Mouse (Mus musculus): ENCODE data around the gene Ldlrad3. TPM values are rescaled to one million over a fixed set of nuclear protein-coding genes. Genes with fewer than 3 reads are reported as not detected.

Ldlrad3 gene
- polyA plus RNA-seq, 2 experiments, result 2.1 to 2.9 TPM

DNA sequence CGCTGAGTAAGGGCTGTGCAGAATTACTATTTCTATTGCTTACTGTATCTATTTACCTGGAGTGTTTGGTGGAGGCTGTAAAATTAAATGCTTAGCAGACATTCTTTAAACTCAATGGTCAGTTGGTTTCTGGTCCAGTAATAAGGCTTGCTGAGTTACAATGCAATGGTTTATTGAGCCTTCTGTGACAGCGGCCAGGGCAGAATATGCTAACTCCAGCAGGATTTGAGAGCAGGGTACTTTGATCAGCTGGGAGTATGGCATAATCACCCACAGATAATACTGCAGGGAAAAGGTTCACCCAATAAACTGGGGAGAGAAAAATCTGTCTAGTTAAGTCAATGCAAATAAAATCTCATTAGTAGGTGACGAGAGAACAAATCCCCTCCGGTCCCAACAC lies 220.2 kb downstream of the Ldlrad3 start:
- 68% methylated on average over 4 of the region's 4 CpGs for WGBS (ENCODE audit: insufficient replicate concordance)
- ATAC-seq (ENCODE audit: insufficient read depth), result no peak
- H3K9me3 ChIP-seq (ENCODE audit: control insufficient read depth, low read length), result no peaks in the 10 kb centered on the region
- no peak overlapping the region for H3K27ac ChIP-seq
- TF ChIP-seq EP300 (IDR thresholded peaks at IDR 0.05; ENCODE audit: low read depth) (no peak), CTCF (IDR thresholded peaks at IDR 0.05; ENCODE audit: low read depth) (no peak)
- H3K36me3 ChIP-seq (replicated peaks; ENCODE audit: control insufficient read depth, insufficient read depth, low read depth), result no peaks in the 10 kb centered on the region
- H3K4me1 ChIP-seq (replicated peaks; ENCODE audit: control insufficient read depth in 2 of 2, insufficient read depth in 2 of 2, low read length in 1 of 2), result no peaks in the 10 kb centered on the region; a peak in 1 of 4 replicates
- H3K4me2 ChIP-seq (ENCODE audit: low read depth), result peak overlapping the region; percentile 31; the same call in 1 of the 2 replicates
- DNase-seq (ENCODE audit: low read depth in 3 of 3, low spot score in 3 of 3), result no peak
- no peak overlapping the region for H3K4me3 ChIP-seq (ENCODE audit: insufficient read depth in 1 of 2, low read depth in 2 of 2, low read length in 2 of 2)
- no peaks in the 10 kb centered on the region for H3K27me3 ChIP-seq (ENCODE audit: control insufficient read depth, insufficient read depth, low read length)
- H3K9ac ChIP-seq (replicated peaks), result no peak overlapping the region

DNA sequence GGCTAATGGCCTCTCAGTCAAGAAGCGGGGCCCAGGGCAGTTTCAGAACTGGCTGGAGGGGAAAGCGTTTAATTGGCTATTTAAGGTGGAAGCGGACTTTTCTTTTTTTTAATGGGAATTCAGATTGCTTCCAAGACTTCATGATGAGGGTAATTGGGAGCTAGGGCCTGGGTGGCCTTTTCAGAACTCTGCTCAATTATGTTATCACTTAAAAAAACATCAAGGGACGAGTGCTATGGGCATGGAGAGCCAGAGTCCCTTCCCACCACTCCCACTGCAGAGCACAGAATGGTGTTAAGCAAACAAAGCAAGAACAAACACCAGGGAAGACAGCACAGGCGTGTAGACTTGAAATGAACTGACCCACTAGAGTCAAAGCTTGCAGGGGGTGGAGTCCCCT lies 220.7 kb downstream of the Ldlrad3 start:
- Histone ChIP-seq H3K36me3 (replicated peaks; ENCODE audit: control insufficient read depth, insufficient read depth, low read depth) (no peaks in the 10 kb centered on the region), H3K27me3 (ENCODE audit: control insufficient read depth, insufficient read depth, low read length) (no peaks in the 10 kb centered on the region), H3K9ac (replicated peaks) (no peak overlapping the region), H3K4me1 (replicated peaks; ENCODE audit: control insufficient read depth in 2 of 2, insufficient read depth in 2 of 2, low read length in 1 of 2) (no peaks in the 10 kb centered on the region; a peak in 1 of 4 replicates), H3K27ac (no peak overlapping the region), H3K9me3 (ENCODE audit: control insufficient read depth, low read length) (no peaks in the 10 kb centered on the region), H3K4me3 (ENCODE audit: insufficient read depth in 1 of 2, low read depth in 2 of 2, low read length in 2 of 2) (no peak overlapping the region), H3K4me2 (ENCODE audit: low read depth) (peak overlapping the region; percentile 31; the same call in 1 of the 2 replicates)
- peak; percentile 39; the same call in 1 of the 2 replicates for ATAC-seq (ENCODE audit: insufficient read depth)
- peak in 1 of 3 experiments; percentile 3 for DNase-seq (ENCODE audit: low read depth in 3 of 3, low spot score in 3 of 3)
- 52% methylated on average over 5 of the region's 5 CpGs for WGBS (ENCODE audit: insufficient replicate concordance)
- TF ChIP-seq EP300 (IDR thresholded peaks at IDR 0.05; ENCODE audit: low read depth) (no peak), CTCF (IDR thresholded peaks at IDR 0.05; ENCODE audit: low read depth) (no peak)

DNA sequence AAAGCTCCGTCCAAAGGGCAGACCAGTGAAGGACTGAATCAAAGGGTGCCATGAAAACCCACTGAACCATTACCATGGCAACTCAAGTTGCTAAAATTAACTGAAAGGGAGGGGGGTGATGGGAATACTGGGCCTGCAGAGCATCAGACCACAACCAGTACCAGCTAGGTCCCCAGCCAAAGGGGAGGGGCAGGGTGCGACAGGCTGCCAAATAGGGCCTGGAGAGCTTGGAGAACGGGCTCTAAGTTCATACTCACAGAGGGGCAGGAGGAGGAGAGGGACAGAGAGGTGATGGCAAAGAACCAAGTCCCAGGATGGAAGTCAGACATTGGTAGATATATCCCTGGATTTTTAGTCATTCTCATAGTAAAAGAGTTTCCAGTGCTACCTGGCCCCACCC lies 222.8 kb downstream of the Ldlrad3 start:
- WGBS (ENCODE audit: insufficient replicate concordance), result 64% methylated on average over 3 of the region's 3 CpGs
- no peak overlapping the region for H3K4me2 ChIP-seq (ENCODE audit: low read depth)
- no peaks in the 10 kb centered on the region for H3K27me3 ChIP-seq (ENCODE audit: control insufficient read depth, insufficient read depth, low read length)
- H3K9me3 ChIP-seq (ENCODE audit: control insufficient read depth, low read length), result no peaks in the 10 kb centered on the region
- no peaks in the 10 kb centered on the region; a peak in 1 of 4 replicates for H3K4me1 ChIP-seq (replicated peaks; ENCODE audit: control insufficient read depth in 2 of 2, insufficient read depth in 2 of 2, low read length in 1 of 2)
- no peak overlapping the region for H3K4me3 ChIP-seq (ENCODE audit: insufficient read depth in 1 of 2, low read depth in 2 of 2, low read length in 2 of 2)
- DNase-seq (ENCODE audit: low read depth in 3 of 3, low spot score in 3 of 3), result no peak
- H3K27ac ChIP-seq, result no peak overlapping the region
- no peak for ATAC-seq (ENCODE audit: insufficient read depth)
- H3K9ac ChIP-seq (replicated peaks), result no peak overlapping the region
- no peaks in the 10 kb centered on the region for H3K36me3 ChIP-seq (replicated peaks; ENCODE audit: control insufficient read depth, insufficient read depth, low read depth)
- no peak for TF ChIP-seq EP300 (IDR thresholded peaks at IDR 0.05; ENCODE audit: low read depth)
- no peak for TF ChIP-seq CTCF (IDR thresholded peaks at IDR 0.05; ENCODE audit: low read depth)

DNA sequence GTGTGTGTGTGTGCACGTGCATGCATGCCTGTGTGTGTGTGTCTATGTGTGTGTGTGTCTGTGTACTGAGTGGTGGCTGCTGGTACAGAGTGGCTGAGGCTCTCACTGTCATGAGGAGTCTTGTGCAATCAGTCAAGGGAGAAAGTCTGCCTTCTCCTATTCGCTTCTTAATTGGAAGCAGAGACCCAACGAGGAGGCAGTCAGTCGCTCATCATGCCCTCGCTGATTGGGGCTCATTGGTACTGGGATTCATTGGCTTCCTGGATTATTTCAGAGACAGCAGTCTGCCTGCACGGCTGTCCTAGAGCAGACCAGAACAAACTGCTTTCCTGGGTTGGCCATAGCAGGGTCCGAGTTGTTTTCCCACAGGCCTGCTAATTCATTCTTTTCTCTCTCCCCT lies 223.8 kb downstream of the Ldlrad3 start:
- 61% methylated on average over 7 of the region's 7 CpGs for WGBS (ENCODE audit: insufficient replicate concordance)
- no peak for DNase-seq (ENCODE audit: low read depth in 3 of 3, low spot score in 3 of 3)
- no peaks in the 10 kb centered on the region for H3K9me3 ChIP-seq (ENCODE audit: control insufficient read depth, low read length)
- H3K4me1 ChIP-seq (replicated peaks; ENCODE audit: control insufficient read depth in 2 of 2, insufficient read depth in 2 of 2, low read length in 1 of 2), result no peaks in the 10 kb centered on the region; a peak in 1 of 4 replicates
- TF ChIP-seq CTCF (IDR thresholded peaks at IDR 0.05; ENCODE audit: low read depth) (no peak), EP300 (IDR thresholded peaks at IDR 0.05; ENCODE audit: low read depth) (no peak)
- H3K4me3 ChIP-seq (ENCODE audit: insufficient read depth in 1 of 2, low read depth in 2 of 2, low read length in 2 of 2), result no peak overlapping the region
- H3K36me3 ChIP-seq (replicated peaks; ENCODE audit: control insufficient read depth, insufficient read depth, low read depth), result no peaks in the 10 kb centered on the region
- no peaks in the 10 kb centered on the region for H3K27me3 ChIP-seq (ENCODE audit: control insufficient read depth, insufficient read depth, low read length)
- H3K9ac ChIP-seq (replicated peaks), result no peak overlapping the region
- H3K4me2 ChIP-seq (ENCODE audit: low read depth), result no peak overlapping the region
- no peak for ATAC-seq (ENCODE audit: insufficient read depth)
- H3K27ac ChIP-seq, result no peak overlapping the region

- Histone ChIP-seq H3K9me3 (ENCODE audit: control insufficient read depth, low read length) (no peaks in the 10 kb centered on the region), H3K4me3 (ENCODE audit: insufficient read depth in 1 of 2, low read depth in 2 of 2, low read length in 2 of 2) (no peak overlapping the region), H3K36me3 (replicated peaks; ENCODE audit: control insufficient read depth, insufficient read depth, low read depth) (no peaks in the 10 kb centered on the region), H3K27ac (no peak overlapping the region), H3K4me2 (ENCODE audit: low read depth) (no peak overlapping the region), H3K27me3 (ENCODE audit: control insufficient read depth, insufficient read depth, low read length) (no peaks in the 10 kb centered on the region), H3K4me1 (replicated peaks; ENCODE audit: control insufficient read depth in 2 of 2, insufficient read depth in 2 of 2, low read length in 1 of 2) (no peaks in the 10 kb centered on the region), H3K9ac (replicated peaks) (no peak overlapping the region)
- no peak for TF ChIP-seq CTCF (IDR thresholded peaks at IDR 0.05; ENCODE audit: low read depth)
- no peak for TF ChIP-seq EP300 (IDR thresholded peaks at IDR 0.05; ENCODE audit: low read depth)
- no peak for ATAC-seq (ENCODE audit: insufficient read depth)
- WGBS (ENCODE audit: insufficient replicate concordance), result 73% methylated on average over 1 of the region's 1 CpGs
- no peak for DNase-seq (ENCODE audit: low read depth in 3 of 3, low spot score in 3 of 3)
These were observed 224.8 kb downstream of the Ldlrad3 start for GRCm38 (mm10) chr2:101961391-101961790.
